ENCODE assay signal across 18 mouse cellular contexts in the genomic region with DNA sequence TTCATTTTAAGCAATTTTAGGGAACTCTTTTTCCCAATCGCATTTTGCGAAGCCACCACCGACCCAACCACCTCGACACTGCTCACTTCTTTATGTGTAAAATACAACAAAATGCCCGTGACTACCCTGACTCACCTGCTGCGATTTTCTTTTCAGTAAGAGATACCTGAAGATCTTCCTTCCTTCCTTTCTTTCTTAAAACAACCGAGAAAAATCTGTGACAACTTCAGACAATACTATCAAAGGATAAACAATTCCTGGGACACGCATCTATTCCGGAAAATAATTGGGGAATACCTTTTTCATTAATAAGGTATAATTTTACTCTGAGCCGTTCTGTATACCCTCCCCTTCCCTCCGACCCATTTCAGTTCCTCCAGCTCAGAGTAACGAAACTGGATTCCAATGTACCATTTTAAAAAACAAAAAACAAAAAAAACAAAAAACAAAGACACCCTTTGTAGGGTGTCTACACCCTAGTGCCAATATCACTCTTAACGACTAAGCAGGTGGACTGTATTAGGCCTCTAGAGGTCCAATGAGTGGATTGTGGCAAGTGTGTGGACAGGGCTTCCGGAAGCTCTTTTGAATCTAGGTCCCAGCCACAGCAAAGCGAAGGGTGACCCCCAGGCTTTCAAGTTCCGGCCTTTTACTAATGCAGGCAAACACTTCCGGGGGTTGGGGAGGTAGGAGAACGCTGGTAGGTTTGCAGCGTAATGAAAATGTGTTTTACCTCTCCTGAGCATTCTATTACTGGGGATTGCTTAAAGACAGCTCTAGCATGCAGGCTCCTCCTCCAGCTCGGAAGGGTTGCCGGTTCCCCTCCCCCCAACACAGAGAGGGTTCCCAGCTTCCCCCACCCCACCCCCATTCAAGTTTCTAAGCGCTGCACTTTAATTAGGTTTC. TPM values are rescaled to one million over a fixed set of nuclear protein-coding genes. Genes with fewer than 3 reads are reported as not detected.
A peak's percentile ranks its signal among the peaks of the same experiment; 100 is the strongest.
DNase-seq lines count a peak whose midpoint lies in the region; ATAC-seq and TF ChIP-seq lines count a peak whose summit lies in the region.
"Had no signal": no experiment of that assay in that cellular context is flagged by ENCODE, and none has a peak within 500 bp of the region (broad histone marks: within the 10 kb centered on the region; RNA-seq: fewer than 3 reads in every experiment).

No protein-coding gene starts in this region.

- H3K9ac ChIP-seq in liver, embryonic 12.5 days, result no peak overlapping the region
- peak overlapping the region; percentile 24; the same call in 1 of the 2 replicates for H3K9ac ChIP-seq in ES-Bruce4 (ENCODE audit: low read depth, poor library complexity, severe bottlenecking)
- H3K9ac ChIP-seq: forebrain, postnatal 0 days had no signal

- H3K4me3 ChIP-seq in liver, embryonic 12.5 days, result no peak overlapping the region
- peak overlapping the region; percentile 32 for H3K4me3 ChIP-seq in ES-Bruce4 (ENCODE audit: low read depth, low read length)
- H3K4me3 ChIP-seq in limb, embryonic 10.5 days, result peak overlapping the region; percentile 24; the same call in 1 of the 2 replicates
- H3K4me3 ChIP-seq: erythroblast, embryonic 14.5 days had no signal

- TF ChIP-seq EP300 in ES-Bruce4 (IDR thresholded peaks at IDR 0.05; ENCODE audit: insufficient read depth, low read depth, low read length), result no peak

- no peaks in the 10 kb centered on the region; the same call in 1 of the 2 replicates for H3K4me1 ChIP-seq in liver, embryonic 12.5 days
- H3K4me1 ChIP-seq in ES-Bruce4 (ENCODE audit: control insufficient read depth, insufficient read depth, low read length), result no peaks in the 10 kb centered on the region
- peaks cover 33% of the 10 kb centered on the region for H3K4me1 ChIP-seq in limb, embryonic 10.5 days

- 5% methylated on average over 22 of the region's 22 CpGs for WGBS in liver, embryonic 12.5 days (ENCODE audit: insufficient replicate concordance)
- 2% methylated on average over 22 of the region's 22 CpGs for WGBS in limb, embryonic 10.5 days

- no peak for TF ChIP-seq CTCF in ES-Bruce4 (IDR thresholded peaks at IDR 0.05; ENCODE audit: low read depth, low read length)

- 0 out of 2 replicates have a peak overlapping the region, but pooled peaks have one; percentile 14 for H3K4me2 ChIP-seq in liver, embryonic 12.5 days
- H3K4me2 ChIP-seq: heart, embryonic 11.5 days had no signal

- no peaks in the 10 kb centered on the region for H3K36me3 ChIP-seq in liver, embryonic 12.5 days
- no peaks in the 10 kb centered on the region for H3K36me3 ChIP-seq in ES-Bruce4 (ENCODE audit: control insufficient read depth, insufficient read depth, low read length, poor library complexity, severe bottlenecking)
- no peaks in the 10 kb centered on the region for H3K36me3 ChIP-seq in limb, embryonic 10.5 days

- H3K27ac ChIP-seq in liver, embryonic 12.5 days, result no peak overlapping the region
- no peak overlapping the region for H3K27ac ChIP-seq in ES-Bruce4 (ENCODE audit: insufficient read depth, low read length)
- H3K27ac ChIP-seq in limb, embryonic 10.5 days, result no peak overlapping the region
- H3K27ac ChIP-seq: macrophage had no signal

- peaks cover 100% of the 10 kb centered on the region for H3K27me3 ChIP-seq in liver, embryonic 12.5 days (replicated peaks)
- peaks cover 21% of the 10 kb centered on the region for H3K27me3 ChIP-seq in ES-Bruce4 (ENCODE audit: control insufficient read depth, insufficient read depth, low read length, poor library complexity, severe bottlenecking)
- H3K27me3 ChIP-seq in limb, embryonic 10.5 days (ENCODE audit: low read depth, poor library complexity, severe bottlenecking), result peaks cover 100% of the 10 kb centered on the region

- no peaks in the 10 kb centered on the region for H3K9me3 ChIP-seq in liver, embryonic 12.5 days (replicated peaks)
- no peaks in the 10 kb centered on the region for H3K9me3 ChIP-seq in ES-Bruce4 (replicated peaks; ENCODE audit: control insufficient read depth, insufficient read depth, low read length, poor library complexity, severe bottlenecking)
- no peaks in the 10 kb centered on the region for H3K9me3 ChIP-seq in limb, embryonic 10.5 days (replicated peaks)

- TF ChIP-seq POLR2A in ES-Bruce4 (IDR thresholded peaks at IDR 0.05; ENCODE audit: insufficient read depth, low read length), result no peak

- DNase-seq in liver, result no peak
- peak; percentile 46 for DNase-seq in limb, embryonic 10.5 days (ENCODE audit: low spot score)
- no peak for DNase-seq in embryo, embryonic 10.5 days (ENCODE audit: low spot score)
- no peak for DNase-seq in gastrocnemius, adult 18-20 months (ENCODE audit: low spot score)
- DNase-seq: cerebellum, adult 2 months; kidney, adult 11 months; lung, adult 2 months had no signal

- no peak for ATAC-seq in liver, embryonic 12.5 days
- peak; percentile 32 for ATAC-seq in CD4-positive, CD25-positive, alpha-beta regulatory T cell, adult 4 months
- ATAC-seq: forebrain, postnatal 0 days had no signal

RNA-seq across cellular contexts. Expression of gene Hoxb13, which starts 5.3 kb away (rescaled TPM):
- polyA plus RNA-seq in liver, embryonic 12.5 days (2016; fragmentation: Nextera tagmentation; extraction: Ambion mirVana), result not detected in 2 replicates
- not detected for polyA plus RNA-seq in CD4-positive, CD25-positive, alpha-beta regulatory T cell, adult 4 months (2017; shearing (Covaris generic))
- polyA plus RNA-seq in ES-Bruce4 (2011; ENCODE audit: insufficient read depth, insufficient read length, low read depth, missing spikeins), result not detected in 2 replicates
- not detected in 2 replicates for polyA plus RNA-seq in limb, embryonic 10.5 days (2016; fragmentation: Nextera tagmentation; extraction: Ambion mirVana)
- total RNA-seq in gastrocnemius, adult 18-20 months (2021), result not detected
- total RNA-seq: forebrain, postnatal 0 days; gastrocnemius, postnatal 10 days; heart, postnatal 4 days; left cerebral cortex, postnatal 36 days; monocyte, adult 5-6 weeks had no signal
- polyA plus RNA-seq: cerebellum, adult 2 months; forebrain, postnatal 0 days; heart, embryonic 11.5 days; lung, adult 2 months; macrophage had no signal
